Mouse (Mus musculus) right cerebral cortex, postnatal 25 days (tissue): ENCODE data around the gene Slc16a10.
A peak's percentile ranks its signal among the peaks of the same experiment; 100 is the strongest.
"Not testable (repeated sequence)": the region's sequence is repeated elsewhere in the genome, so short reads cannot be mapped to it uniquely, and the experiment has no call there.

Experiments
- DNase-seq: peaks from one replicate; pipeline ENCODE4 v3.0.0; 2022

Slc16a10 gene

DNA sequence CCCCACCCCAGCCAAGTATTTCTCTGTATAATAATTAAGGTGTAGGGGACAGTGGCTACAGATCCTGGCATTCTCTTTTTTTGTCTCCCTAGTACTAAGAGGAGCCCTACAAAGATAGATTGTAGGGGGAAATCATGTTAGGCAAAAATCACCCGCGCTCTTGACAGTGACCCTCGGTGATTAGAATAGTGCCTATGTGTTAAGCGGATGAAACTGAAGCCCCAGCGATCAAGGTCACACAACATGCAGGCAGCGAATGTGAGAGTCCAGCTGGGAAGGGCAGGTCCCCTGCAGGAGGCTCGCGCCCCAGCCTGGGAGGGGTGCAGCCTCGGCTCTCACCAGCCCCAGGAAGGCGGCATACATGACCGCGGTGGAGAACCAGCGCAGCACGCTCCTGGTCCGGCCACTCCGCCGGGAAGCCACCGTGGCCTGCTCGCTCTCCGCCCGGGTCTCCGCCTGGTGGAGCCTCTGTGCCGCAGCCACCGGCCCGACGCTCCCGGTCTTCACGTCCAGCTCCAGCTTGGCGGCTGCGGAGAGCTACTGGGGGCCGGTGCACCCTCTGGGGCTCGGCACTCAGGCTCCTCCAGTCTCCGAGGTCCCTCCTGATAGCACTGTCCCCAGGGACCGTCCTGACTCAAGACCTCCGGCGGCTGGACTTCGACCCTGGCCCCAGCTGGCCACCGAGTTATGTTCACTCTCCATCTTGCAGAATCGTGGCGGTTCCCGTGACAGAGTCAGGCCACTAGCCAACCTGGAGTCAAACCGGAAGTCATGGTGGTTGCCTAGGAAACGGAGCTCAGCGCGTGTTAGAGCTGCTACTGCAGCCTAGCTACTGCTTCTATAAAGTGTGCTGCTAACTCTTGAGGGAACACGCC lies 117.3 kb downstream of the Slc16a10 start, which contains the start of gene Mfsd4b1:
TSS of gene Mfsd4b1 (minus strand) at position 715 of the 875 bp plus-strand sequence.
- DNase-seq: peak; percentile 90

DNA sequence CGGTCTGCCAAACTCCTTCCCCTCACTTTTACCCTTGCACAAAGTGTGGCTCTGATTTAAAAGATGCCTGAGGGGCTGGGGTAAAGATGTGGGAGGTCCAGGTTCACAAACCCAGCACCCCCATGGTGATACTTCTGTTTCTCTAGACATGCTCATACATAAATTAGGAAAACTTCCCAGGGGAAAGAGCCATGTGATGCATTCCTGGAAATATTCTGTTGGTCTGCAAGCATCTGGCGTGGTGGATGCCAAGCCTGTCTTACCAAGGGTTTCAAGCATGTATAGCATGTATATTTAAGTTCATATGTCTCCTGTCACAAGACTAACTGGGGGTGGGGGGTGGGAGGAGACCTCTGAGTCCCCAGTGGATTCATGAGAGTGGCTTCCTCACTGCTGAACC lies 121.7 kb downstream of the Slc16a10 start:
- no peak for DNase-seq

DNA sequence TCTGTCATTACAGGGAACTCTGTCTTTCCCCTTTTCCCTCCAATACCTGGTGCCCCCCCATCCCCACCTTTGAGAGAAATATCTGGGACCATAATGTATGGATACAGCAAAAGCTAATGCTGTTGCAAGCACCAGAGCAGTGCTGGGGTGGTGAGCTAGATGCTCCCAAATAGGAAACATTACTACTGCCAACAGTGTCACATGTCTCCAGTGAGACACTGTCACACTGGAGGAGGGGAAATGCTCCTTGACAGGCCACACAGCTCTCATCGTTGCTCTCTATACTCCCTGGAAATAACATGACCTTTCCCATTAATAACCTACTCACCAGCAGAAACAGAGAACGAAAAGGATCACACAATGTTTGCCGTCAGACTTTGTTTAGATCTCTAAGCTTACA lies 122.6 kb downstream of the Slc16a10 start:
- no peak for DNase-seq

DNA sequence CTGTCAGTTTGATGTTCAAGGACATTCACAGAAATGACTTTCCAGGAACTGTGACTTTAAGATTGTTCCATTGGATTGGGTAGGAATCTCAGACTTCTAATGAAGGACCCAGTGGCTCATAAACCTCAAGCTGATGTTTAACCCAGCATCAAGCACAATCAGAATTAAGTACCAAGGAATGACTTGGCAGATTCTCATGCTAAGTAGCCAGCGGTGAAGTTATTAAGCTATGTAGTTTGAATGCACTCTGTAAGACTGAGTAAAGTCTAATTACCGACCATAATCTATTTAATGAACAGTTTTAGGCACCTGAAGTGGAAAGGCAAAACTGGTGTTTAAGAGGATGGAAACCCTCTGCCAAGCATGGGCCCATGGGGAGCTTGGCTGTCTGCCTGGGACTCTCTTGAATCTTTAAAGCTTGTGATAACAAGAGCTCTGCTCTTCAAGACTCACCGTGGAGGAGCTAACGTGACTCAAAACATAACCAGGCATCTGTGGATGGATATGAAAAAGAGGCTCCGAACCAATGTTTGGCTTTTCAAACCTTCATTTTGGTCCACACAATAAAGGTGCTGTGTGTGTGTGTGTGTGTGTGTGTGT lies 123.7 kb downstream of the Slc16a10 start:
- DNase-seq: no peak

DNA sequence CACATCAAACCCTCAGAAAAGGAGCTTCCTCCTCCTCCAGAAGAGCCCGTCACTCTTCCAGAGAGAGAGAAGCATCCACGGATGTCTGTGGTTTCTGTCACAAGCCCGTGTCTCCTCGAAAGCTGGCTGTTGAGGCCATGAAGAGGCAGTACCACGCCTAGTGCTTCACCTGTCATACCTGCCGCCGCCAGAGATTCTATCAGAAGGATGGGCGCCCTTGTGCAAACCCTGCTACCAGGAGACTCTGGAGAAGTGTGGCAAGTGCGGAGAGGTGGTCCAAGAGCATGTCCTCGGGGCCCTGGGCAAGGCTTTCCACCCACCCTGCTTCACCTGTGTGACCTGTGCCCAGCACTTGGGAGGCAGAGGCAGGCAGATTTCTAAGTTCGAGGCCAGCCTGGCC lies 132.5 kb downstream of the Slc16a10 start:
- DNase-seq: no peak

DNA sequence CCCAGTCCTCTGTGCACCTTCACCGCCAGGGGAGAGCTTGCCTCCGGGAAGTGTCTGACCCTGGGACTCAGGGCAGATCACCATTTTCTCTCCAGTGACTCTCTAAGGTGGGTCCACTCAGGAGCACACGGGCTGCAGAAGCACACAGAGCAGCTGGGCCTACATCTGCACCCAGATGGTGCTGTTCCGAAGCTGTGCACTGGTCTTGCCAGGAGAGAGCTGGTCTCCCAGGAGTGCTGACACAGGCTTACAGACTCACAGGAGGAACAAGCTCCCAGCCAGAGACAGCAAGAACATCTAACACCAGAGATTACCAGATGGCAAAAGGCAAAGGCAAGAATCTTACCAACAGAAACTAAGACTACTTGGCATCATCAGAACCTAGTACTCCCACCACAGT lies 133.2 kb downstream of the Slc16a10 start:
- not testable (repeated sequence) for DNase-seq

DNA sequence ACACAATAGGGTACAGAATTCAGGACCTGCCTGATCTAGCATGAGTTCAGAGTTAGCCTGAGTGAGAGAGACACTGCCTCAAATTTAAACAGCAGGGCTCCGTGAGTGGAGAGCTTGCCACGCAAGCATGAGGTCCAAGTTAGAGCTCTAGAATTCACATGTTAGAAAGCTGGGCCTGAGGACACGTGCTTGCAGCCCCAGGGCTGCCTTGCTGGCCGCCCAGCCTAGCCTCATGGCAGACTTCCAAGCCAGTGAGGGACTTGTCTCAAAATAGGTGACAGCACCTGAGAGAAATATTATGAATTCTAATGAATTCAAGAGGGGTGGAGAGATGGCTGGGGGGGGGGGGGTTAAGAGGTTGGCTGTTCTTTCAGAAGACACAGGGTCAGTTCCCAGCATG lies 134.1 kb downstream of the Slc16a10 start:
- no peak for DNase-seq

DNA sequence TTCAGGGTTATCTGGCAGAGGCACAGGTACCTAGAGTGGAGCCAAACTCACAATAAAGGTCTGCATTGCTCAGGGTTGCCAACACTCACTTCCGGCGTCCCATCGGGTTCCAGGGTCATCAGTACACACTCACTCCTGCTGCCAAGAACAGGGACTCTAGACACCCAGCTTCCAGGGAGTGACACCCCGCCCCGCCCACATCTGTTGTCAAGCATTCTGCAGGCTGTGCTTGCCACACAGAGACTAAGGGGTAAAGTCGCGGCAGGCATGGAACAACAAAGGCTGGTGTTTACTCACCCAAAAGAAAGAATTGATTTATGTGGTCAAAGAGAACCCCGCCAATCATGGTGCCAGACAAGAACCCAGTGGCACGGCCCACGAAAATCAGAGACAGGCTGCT lies 135.1 kb downstream of the Slc16a10 start:
- no peak for DNase-seq

DNA sequence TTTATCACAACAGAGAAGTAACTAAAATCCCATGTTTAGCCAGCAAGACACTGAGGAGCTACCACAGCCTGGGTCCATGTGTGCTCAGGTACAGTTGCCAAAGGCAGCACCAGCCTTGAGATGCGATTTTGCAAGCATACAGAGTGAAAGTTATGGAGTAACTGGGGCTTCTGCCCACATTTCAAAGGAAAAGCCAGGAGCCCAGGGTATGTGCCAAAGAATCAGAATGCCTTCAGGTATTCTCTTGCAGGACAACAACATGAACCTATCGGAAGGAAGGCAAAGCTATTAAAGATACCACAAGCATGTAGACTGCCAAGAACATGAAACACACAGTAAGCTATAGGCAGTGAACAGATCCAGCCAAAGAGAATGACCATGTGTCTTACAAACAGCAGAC lies 141.3 kb downstream of the Slc16a10 start:
- DNase-seq: no peak

DNA sequence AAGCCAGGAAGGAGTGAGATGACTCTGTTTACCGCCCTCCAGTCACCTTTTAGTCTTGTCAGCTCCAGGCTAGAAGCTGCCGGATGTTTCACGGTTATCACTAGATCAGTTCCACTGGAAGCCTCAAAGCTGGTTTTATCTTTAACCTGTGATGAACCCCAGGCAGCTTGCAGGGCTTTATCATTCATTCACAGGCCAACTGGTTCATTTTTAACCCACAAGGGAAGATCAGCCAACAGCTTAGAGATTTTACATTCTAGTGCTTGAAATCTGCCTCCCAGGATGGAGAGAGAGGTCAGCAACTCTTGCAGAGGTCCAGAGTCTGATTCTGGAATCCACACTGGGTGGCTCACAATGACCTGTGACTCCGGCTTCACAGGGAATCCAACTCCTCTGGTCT lies 150.9 kb downstream of the Slc16a10 start:
- no peak for DNase-seq

DNA sequence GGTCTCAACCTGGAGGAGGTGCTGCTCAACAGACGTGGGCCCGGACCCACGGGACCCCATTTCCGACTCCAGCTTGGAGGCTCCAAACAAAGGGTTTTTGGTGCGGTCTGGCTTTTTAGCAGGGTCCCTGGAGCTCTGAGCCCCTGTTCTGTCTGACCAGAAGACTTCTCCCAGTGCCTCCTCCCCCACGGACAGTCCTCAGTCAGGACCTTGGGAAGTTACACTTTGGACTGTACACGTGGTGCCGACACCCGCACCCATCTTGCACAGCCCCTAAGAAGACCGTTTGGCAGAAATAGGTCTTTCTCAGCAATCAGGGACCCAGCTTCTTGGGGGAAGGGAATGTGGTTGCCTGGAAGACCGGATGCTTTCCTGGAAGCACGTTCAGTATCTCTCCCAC lies 155.6 kb downstream of the Slc16a10 start, which contains the start of gene Mfsd4b5:
TSS of gene Mfsd4b5 (minus strand) at position 181 of the 400 bp plus-strand sequence.
- no peak for DNase-seq
